Mouse (Mus musculus): ENCODE results near the gene Gm20388. TPM values are rescaled to one million over a fixed set of nuclear protein-coding genes. Genes with fewer than 3 reads are reported as not detected.
"Not testable (repeated sequence)": the region's sequence is repeated elsewhere in the genome, so short reads cannot be mapped to it uniquely, and the experiment has no call there.

Gm20388 gene
- polyA plus RNA-seq, 1 experiment from 2014 or later = not detected

DNA sequence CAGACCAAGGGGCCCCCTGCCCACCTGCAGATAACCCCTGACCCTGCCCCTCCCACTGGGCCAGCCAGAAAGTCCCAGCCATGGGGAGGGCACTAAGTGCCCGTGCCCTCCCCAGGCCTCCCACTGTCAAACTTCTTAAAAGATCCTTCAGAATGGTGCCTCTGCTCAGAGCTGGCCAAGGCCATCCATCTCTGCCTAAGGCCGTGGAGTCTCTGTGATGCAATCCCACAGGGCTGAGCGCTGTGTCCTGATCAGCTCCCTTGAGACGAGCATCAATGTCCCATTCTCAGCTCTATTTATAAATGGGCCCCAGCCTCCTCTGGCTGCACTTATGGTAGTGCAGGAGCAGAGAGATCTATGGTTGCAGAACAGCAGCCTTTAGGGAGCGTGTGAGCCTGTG lies 1403.4 kb downstream of the Gm20388 start:
- DNase-seq (ENCODE audit: low spot score) (no peak), ATAC-seq (ENCODE audit: insufficient number of reproducible peaks, low FRiP score, low TSS enrichment, low read depth) (no peak)
- Histone ChIP-seq H3K9ac (ENCODE audit: low read length) (no peak overlapping the region), H3K36me3 (ENCODE audit: control insufficient read depth, insufficient read depth, low read length) (no peaks in the 10 kb centered on the region), H3K9me3 (ENCODE audit: control insufficient read depth, low read length) (no peaks in the 10 kb centered on the region), H3K4me1 (ENCODE audit: control insufficient read depth, insufficient read depth, low read length) (peaks cover 28% of the 10 kb centered on the region), H3K4me3 (ENCODE audit: low read depth, low read length) (no peak overlapping the region), H3K4me2 (ENCODE audit: low read depth, severe bottlenecking) (no peak overlapping the region), H3K27me3 (ENCODE audit: control insufficient read depth, insufficient read depth, low read length) (peaks cover 4% of the 10 kb centered on the region; the same call in 1 of the 2 replicates), H3K27ac (replicated peaks; ENCODE audit: low read depth, low read length) (no peak overlapping the region)
- WGBS = 54% methylated on average over 5 of the region's 5 CpGs

DNA sequence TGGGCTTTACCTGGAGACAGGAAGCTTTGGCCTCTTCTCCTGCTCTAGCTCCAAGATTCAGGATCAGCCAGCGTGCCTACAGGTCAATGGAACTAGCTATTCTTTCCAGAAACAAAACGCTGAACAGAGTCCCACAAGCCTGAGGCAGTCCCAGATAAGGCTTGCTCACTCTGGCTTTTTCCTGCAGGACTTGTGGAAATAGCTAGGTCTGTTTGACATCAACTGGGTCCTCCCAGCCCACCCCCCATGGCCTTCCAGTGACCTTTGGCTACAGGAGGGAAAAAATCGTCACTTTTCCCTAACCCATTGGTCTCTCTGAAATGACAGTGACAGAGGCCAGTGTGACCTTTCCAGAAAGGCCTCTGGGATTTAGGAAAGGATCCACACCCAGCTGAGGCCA lies 1404.9 kb downstream of the Gm20388 start:
- no peaks in the 10 kb centered on the region; the same call in 1 of the 2 replicates for H3K27me3 ChIP-seq (ENCODE audit: control insufficient read depth, insufficient read depth, low read length)
- WGBS = 35% methylated on average over 3 of the region's 3 CpGs
- no peaks in the 10 kb centered on the region for H3K36me3 ChIP-seq (ENCODE audit: control insufficient read depth, insufficient read depth, low read length)
- no peak overlapping the region for H3K4me3 ChIP-seq (ENCODE audit: low read depth, low read length)
- H3K9me3 ChIP-seq (ENCODE audit: control insufficient read depth, low read length) = no peaks in the 10 kb centered on the region
- H3K27ac ChIP-seq (replicated peaks; ENCODE audit: low read depth, low read length) = no peak overlapping the region
- no peak for ATAC-seq (ENCODE audit: insufficient number of reproducible peaks, low FRiP score, low TSS enrichment, low read depth)
- peaks cover 28% of the 10 kb centered on the region for H3K4me1 ChIP-seq (ENCODE audit: control insufficient read depth, insufficient read depth, low read length)
- H3K9ac ChIP-seq (ENCODE audit: low read length) = no peak overlapping the region; the same call in 1 of the 2 replicates
- no peak for DNase-seq (ENCODE audit: low spot score)
- H3K4me2 ChIP-seq (ENCODE audit: low read depth, severe bottlenecking) = no peak overlapping the region

DNA sequence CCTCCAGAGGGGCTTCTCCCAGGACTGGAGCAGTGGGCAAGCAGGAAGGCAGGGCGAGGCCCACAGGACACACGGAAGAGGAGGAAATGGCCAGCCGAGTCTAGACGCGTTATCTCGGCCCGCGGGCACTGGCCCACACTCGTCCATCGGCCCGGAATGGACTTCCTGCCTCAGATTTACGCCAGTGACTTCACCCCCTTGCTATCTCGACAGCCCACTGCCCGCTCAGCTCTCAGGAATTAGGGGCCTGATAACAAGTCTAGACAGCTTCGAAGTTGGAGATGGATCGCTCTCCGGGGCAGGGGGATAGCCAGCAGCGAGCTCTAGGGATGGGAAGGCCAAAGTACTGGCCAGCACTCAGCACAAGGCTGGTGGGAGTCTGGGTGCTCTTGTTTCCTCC lies 1405.4 kb downstream of the Gm20388 start:
- Histone ChIP-seq H3K4me2 (ENCODE audit: low read depth, severe bottlenecking) (no peak overlapping the region), H3K27me3 (ENCODE audit: control insufficient read depth, insufficient read depth, low read length) (no peaks in the 10 kb centered on the region; the same call in 1 of the 2 replicates), H3K36me3 (ENCODE audit: control insufficient read depth, insufficient read depth, low read length) (no peaks in the 10 kb centered on the region), H3K27ac (replicated peaks; ENCODE audit: low read depth, low read length) (no peak overlapping the region; the same call in 1 of the 2 replicates), H3K9me3 (ENCODE audit: control insufficient read depth, low read length) (no peaks in the 10 kb centered on the region), H3K9ac (ENCODE audit: low read length) (no peak overlapping the region; the same call in 1 of the 2 replicates), H3K4me1 (ENCODE audit: control insufficient read depth, insufficient read depth, low read length) (peaks cover 23% of the 10 kb centered on the region), H3K4me3 (ENCODE audit: low read depth, low read length) (no peak overlapping the region)
- no peak for ATAC-seq (ENCODE audit: insufficient number of reproducible peaks, low FRiP score, low TSS enrichment, low read depth)
- 23% methylated on average over 18 of the region's 18 CpGs for WGBS
- no peak for DNase-seq (ENCODE audit: low spot score)

DNA sequence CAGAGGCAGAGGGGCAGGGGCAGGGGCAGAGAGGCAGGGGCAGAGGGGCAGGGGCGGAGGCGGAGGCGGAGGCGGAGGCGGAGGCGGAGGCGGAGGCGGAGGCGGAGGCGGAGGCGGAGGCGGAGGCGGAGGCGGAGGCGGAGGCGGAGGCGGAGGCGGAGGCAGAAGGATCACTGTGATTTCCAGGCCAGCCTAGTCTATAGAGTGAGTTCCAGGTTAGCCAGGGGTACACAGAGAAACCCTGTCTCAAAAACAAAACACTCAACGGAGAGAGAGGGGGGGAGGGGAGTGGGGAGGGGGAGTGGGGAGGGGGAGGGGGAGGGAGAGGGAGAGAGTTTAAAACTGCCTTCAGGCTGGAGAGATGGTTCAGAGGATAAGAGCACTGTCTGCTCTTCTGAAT lies 1408.1 kb downstream of the Gm20388 start:
- not testable (repeated sequence) for H3K4me1 ChIP-seq (ENCODE audit: control insufficient read depth, insufficient read depth, low read length); H3K4me2 ChIP-seq (ENCODE audit: low read depth, severe bottlenecking)

DNA sequence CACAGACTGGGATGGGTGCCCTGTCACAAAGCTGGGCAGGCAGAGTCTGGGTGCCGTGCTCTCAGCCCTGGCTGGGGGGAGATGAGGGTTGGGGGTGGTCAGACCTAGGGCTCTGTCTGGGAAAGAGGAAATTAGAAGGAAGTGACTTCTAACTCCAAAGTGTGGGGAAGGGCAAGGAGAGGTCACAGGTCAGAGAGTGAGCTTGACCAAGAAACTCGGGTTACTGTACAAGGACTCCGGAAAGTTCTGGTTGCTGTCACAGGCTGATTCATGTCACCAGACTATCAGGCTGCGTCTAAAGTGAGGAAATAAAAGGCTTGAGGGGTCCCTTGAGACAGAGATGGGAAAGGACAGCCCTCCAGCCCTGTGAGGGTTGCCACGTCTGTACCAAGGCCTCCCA lies 1408.8 kb downstream of the Gm20388 start:
- Histone ChIP-seq H3K4me1 (ENCODE audit: control insufficient read depth, insufficient read depth, low read length) (peaks cover 9% of the 10 kb centered on the region; the same call in 1 of the 2 replicates), H3K4me3 (ENCODE audit: low read depth, low read length) (no peak overlapping the region), H3K9me3 (ENCODE audit: control insufficient read depth, low read length) (no peaks in the 10 kb centered on the region), H3K27me3 (ENCODE audit: control insufficient read depth, insufficient read depth, low read length) (no peaks in the 10 kb centered on the region), H3K4me2 (ENCODE audit: low read depth, severe bottlenecking) (no peak overlapping the region), H3K9ac (ENCODE audit: low read length) (no peak overlapping the region), H3K36me3 (ENCODE audit: control insufficient read depth, insufficient read depth, low read length) (no peaks in the 10 kb centered on the region), H3K27ac (replicated peaks; ENCODE audit: low read depth, low read length) (no peak overlapping the region)
- DNase-seq (ENCODE audit: low spot score) (no peak), ATAC-seq (ENCODE audit: insufficient number of reproducible peaks, low FRiP score, low TSS enrichment, low read depth) (no peak)
- WGBS = 42% methylated on average over 5 of the region's 5 CpGs

More for the DNA sequence above, 1408.1 kb downstream of the Gm20388 start:
- not testable (repeated sequence) for H3K27me3 ChIP-seq (ENCODE audit: control insufficient read depth, insufficient read depth, low read length); DNase-seq (ENCODE audit: low spot score); H3K27ac ChIP-seq (replicated peaks; ENCODE audit: low read depth, low read length); H3K4me3 ChIP-seq (ENCODE audit: low read depth, low read length); ATAC-seq (ENCODE audit: insufficient number of reproducible peaks, low FRiP score, low TSS enrichment, low read depth); H3K9me3 ChIP-seq (ENCODE audit: control insufficient read depth, low read length); H3K36me3 ChIP-seq (ENCODE audit: control insufficient read depth, insufficient read depth, low read length); H3K9ac ChIP-seq (ENCODE audit: low read length)
- WGBS = no CpG with 5 or more reads among the region's 19 CpGs

DNA sequence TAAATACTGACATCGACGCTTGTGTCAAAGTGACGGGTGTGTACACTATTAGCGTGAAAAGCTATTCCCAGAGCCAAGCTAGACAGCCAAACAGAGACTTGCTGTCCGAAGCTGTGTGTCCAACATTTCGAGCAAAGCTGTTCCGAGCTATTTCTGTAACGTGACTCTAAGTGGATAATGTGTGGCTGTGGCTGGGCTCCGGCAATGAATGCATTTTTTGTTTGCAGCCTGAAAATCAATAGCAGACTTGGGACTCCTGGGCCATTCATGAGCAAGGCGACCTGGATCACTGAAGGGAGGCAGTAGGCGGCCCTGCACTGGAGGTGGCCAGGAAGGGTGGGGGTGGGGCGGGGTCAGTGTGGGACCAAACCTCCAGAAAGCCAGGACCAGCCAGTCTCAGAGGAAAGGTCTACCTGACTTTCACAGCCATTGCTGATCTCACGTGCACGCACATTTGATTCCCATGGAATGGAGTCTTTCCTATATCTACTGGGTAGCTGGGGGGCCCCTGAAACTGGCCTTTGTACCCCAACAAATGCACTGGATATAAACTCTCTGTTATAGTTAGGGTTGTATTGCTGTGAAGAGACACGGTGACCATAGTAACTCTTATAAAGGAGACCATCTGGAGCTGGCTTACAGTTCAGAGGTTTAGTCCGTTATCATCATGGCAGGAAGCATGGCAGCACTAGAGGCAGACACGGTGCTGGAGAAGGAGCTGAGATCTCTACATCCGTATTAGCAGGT lies 1415.7 kb downstream of the Gm20388 start:
- peak; percentile 82 for ATAC-seq (ENCODE audit: insufficient number of reproducible peaks, low FRiP score, low TSS enrichment, low read depth)
- no peak overlapping the region for H3K9ac ChIP-seq (ENCODE audit: low read length)
- 51% methylated on average over 18 of the region's 18 CpGs for WGBS

DNA sequence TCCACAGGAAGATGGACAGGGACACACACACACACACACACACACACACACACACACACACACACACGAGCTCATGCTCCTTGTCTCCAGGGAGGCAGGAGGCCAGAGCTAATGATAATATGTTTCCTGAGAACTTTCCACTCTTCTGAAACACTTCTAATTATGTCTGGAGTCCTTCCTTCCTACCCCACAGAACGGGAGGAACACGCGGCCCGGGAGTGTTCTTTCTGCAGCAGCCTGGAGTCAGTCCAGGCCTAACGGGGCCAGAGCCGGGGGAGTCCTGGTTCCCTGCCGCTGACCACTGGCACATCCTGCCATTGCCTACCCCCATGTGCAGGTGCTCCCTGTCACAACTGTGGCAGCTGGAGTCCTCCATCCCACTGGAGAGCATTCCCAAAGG lies 1421.8 kb downstream of the Gm20388 start:
- H3K9me3 ChIP-seq (ENCODE audit: control insufficient read depth, low read length) = no peaks in the 10 kb centered on the region
- no peaks in the 10 kb centered on the region for H3K27me3 ChIP-seq (ENCODE audit: control insufficient read depth, insufficient read depth, low read length)
- DNase-seq (ENCODE audit: low spot score) = no peak
- peaks cover 18% of the 10 kb centered on the region for H3K4me1 ChIP-seq (ENCODE audit: control insufficient read depth, insufficient read depth, low read length)
- H3K36me3 ChIP-seq (ENCODE audit: control insufficient read depth, insufficient read depth, low read length) = no peaks in the 10 kb centered on the region
- no peak for ATAC-seq (ENCODE audit: insufficient number of reproducible peaks, low FRiP score, low TSS enrichment, low read depth)
- WGBS = 67% methylated on average over 8 of the region's 8 CpGs
- no peak overlapping the region for H3K4me3 ChIP-seq (ENCODE audit: low read depth, low read length)
- no peak overlapping the region for H3K9ac ChIP-seq (ENCODE audit: low read length)
- no peak overlapping the region for H3K4me2 ChIP-seq (ENCODE audit: low read depth, severe bottlenecking)
- H3K27ac ChIP-seq (replicated peaks; ENCODE audit: low read depth, low read length) = no peak overlapping the region

More for the DNA sequence above, 1415.7 kb downstream of the Gm20388 start:
- peak overlapping the region; percentile 88 for H3K27ac ChIP-seq (replicated peaks; ENCODE audit: low read depth, low read length)
- H3K4me2 ChIP-seq (ENCODE audit: low read depth, severe bottlenecking) = no peak overlapping the region
- H3K9me3 ChIP-seq (ENCODE audit: control insufficient read depth, low read length) = no peaks in the 10 kb centered on the region
- H3K27me3 ChIP-seq (ENCODE audit: control insufficient read depth, insufficient read depth, low read length) = no peaks in the 10 kb centered on the region
- DNase-seq (ENCODE audit: low spot score) = peak; percentile 73
- no peak overlapping the region for H3K4me3 ChIP-seq (ENCODE audit: low read depth, low read length)
- peaks cover 11% of the 10 kb centered on the region for H3K4me1 ChIP-seq (ENCODE audit: control insufficient read depth, insufficient read depth, low read length)
- H3K36me3 ChIP-seq (ENCODE audit: control insufficient read depth, insufficient read depth, low read length) = no peaks in the 10 kb centered on the region

DNA sequence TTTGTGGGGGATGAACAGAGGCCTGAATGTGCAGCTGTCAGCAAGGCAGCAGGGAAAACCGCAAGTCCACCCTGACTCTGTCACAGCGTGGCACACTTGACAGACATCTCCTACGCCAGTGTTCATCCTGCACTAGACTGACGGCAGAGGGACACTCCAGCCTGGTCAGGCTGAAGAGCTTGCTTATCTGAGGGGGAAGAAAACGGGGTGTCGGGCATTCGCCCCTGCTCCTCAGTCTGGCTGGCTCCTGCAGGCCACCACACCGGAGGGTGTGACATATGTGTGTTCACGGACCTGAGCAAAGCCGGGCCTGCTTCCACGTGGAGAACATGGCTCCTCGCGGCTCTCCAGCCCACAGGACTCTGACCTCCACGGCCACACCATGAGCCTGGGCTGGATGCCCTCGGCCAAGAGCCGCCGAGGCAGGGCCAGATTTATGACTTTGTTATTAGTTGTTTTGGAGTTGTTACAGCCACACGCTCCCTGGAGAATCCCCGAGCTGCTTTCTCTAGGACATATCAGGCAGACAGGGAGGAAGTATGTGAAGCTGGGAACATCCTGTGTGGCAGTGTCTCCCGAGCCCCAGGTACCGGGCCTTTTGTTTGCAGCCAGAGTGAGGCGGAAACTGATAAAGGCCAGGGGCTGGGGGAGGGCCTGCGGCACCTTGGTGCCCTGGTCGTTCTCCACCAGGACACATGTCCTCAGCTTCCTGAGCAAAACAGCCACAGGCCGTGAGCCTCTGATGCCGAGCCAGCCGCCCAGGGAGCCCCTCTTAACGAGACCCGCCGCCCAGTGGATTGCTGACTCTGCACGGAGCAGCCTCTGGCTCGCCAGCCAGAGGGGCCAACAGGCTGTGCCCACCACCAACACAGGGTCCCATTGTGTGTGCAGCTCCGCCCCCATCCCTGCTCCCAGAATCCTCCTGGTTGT lies 1424.1 kb downstream of the Gm20388 start:
- ATAC-seq (ENCODE audit: insufficient number of reproducible peaks, low FRiP score, low TSS enrichment, low read depth) (peak; percentile 81), DNase-seq (ENCODE audit: low spot score) (peak; percentile 75)
- Histone ChIP-seq H3K9ac (ENCODE audit: low read length) (peak overlapping the region; percentile 38; the same call in 1 of the 2 replicates), H3K27me3 (ENCODE audit: control insufficient read depth, insufficient read depth, low read length) (no peaks in the 10 kb centered on the region), H3K4me2 (ENCODE audit: low read depth, severe bottlenecking) (no peak overlapping the region), H3K4me3 (ENCODE audit: low read depth, low read length) (no peak overlapping the region), H3K9me3 (ENCODE audit: control insufficient read depth, low read length) (no peaks in the 10 kb centered on the region), H3K4me1 (ENCODE audit: control insufficient read depth, insufficient read depth, low read length) (peaks cover 18% of the 10 kb centered on the region), H3K27ac (replicated peaks; ENCODE audit: low read depth, low read length) (peak overlapping the region; percentile 91), H3K36me3 (ENCODE audit: control insufficient read depth, insufficient read depth, low read length) (no peaks in the 10 kb centered on the region)
- 36% methylated on average over 33 of the region's 33 CpGs for WGBS
